In genomic region chr17:35061299-35061698, GRCm38 (mm10) we compare ENCODE assay signal across 15 mouse cellular contexts. TPM values are rescaled to one million over a fixed set of nuclear protein-coding genes. Genes with fewer than 3 reads are reported as not detected.
ATAC-seq lines count a peak whose summit lies in the region.
"Had no signal": no experiment of that assay in that cellular context is flagged by ENCODE, and none has a peak within 500 bp of the region (broad histone marks: within the 10 kb centered on the region; RNA-seq: fewer than 3 reads in every experiment).

No protein-coding gene starts in this region.

- WGBS in forebrain, embryonic 15.5 days, result 87% methylated on average over 8 of the region's 8 CpGs
- 84% methylated on average over 8 of the region's 8 CpGs for WGBS in forebrain, embryonic 12.5 days
- WGBS in embryonic facial prominence, embryonic 12.5 days, result 79% methylated on average over 8 of the region's 8 CpGs
- 82% methylated on average over 8 of the region's 8 CpGs for WGBS in stomach, embryonic 15.5 days

- peaks cover 19% of the 10 kb centered on the region; the same call in 1 of the 2 replicates for H3K27me3 ChIP-seq in forebrain, embryonic 15.5 days
- H3K27me3 ChIP-seq in forebrain, embryonic 12.5 days, result peaks cover 35% of the 10 kb centered on the region
- peaks cover 2% of the 10 kb centered on the region for H3K27me3 ChIP-seq in megakaryocyte, embryonic 14.5 days (replicated peaks)
- H3K27me3 ChIP-seq in embryonic facial prominence, embryonic 12.5 days, result peaks cover 29% of the 10 kb centered on the region
- no peaks in the 10 kb centered on the region for H3K27me3 ChIP-seq in stomach, embryonic 15.5 days (replicated peaks)

- no peak overlapping the region for H3K9ac ChIP-seq in forebrain, embryonic 15.5 days (replicated peaks)
- H3K9ac ChIP-seq in forebrain, embryonic 12.5 days, result no peak overlapping the region
- 0 out of 2 replicates have a peak overlapping the region, but pooled peaks have one; percentile 31 for H3K9ac ChIP-seq in embryonic facial prominence, embryonic 12.5 days
- no peak overlapping the region for H3K9ac ChIP-seq in stomach, embryonic 15.5 days

- H3K36me3 ChIP-seq in forebrain, embryonic 15.5 days, result peaks cover 26% of the 10 kb centered on the region; the same call in 1 of the 2 replicates
- H3K36me3 ChIP-seq in forebrain, embryonic 12.5 days (replicated peaks), result peaks cover 38% of the 10 kb centered on the region
- peaks cover 75% of the 10 kb centered on the region for H3K36me3 ChIP-seq in megakaryocyte, embryonic 14.5 days (replicated peaks; ENCODE audit: low read length)
- peaks cover 43% of the 10 kb centered on the region for H3K36me3 ChIP-seq in embryonic facial prominence, embryonic 12.5 days
- peaks cover 28% of the 10 kb centered on the region for H3K36me3 ChIP-seq in stomach, embryonic 15.5 days

- H3K4me2 ChIP-seq in forebrain, embryonic 15.5 days (replicated peaks), result no peak overlapping the region
- no peak overlapping the region for H3K4me2 ChIP-seq in forebrain, embryonic 12.5 days
- H3K4me2 ChIP-seq in embryonic facial prominence, embryonic 12.5 days (replicated peaks), result peak overlapping the region; percentile 98; the same call in 1 of the 2 replicates
- 0 out of 2 replicates have a peak overlapping the region, but pooled peaks have one; percentile 2 for H3K4me2 ChIP-seq in stomach, embryonic 15.5 days

- peaks cover 38% of the 10 kb centered on the region for H3K4me1 ChIP-seq in forebrain, embryonic 15.5 days
- peaks cover 41% of the 10 kb centered on the region for H3K4me1 ChIP-seq in forebrain, embryonic 12.5 days
- H3K4me1 ChIP-seq in megakaryocyte, embryonic 14.5 days, result peaks cover 93% of the 10 kb centered on the region
- peaks cover 30% of the 10 kb centered on the region for H3K4me1 ChIP-seq in embryonic facial prominence, embryonic 12.5 days
- peaks cover 58% of the 10 kb centered on the region for H3K4me1 ChIP-seq in stomach, embryonic 15.5 days

- H3K9me3 ChIP-seq in forebrain, embryonic 15.5 days, result no peaks in the 10 kb centered on the region
- no peaks in the 10 kb centered on the region for H3K9me3 ChIP-seq in forebrain, embryonic 12.5 days
- H3K9me3 ChIP-seq in megakaryocyte, embryonic 14.5 days, result no peaks in the 10 kb centered on the region
- H3K9me3 ChIP-seq in embryonic facial prominence, embryonic 12.5 days, result no peaks in the 10 kb centered on the region
- no peaks in the 10 kb centered on the region for H3K9me3 ChIP-seq in stomach, embryonic 15.5 days
- H3K9me3 ChIP-seq: liver, embryonic 13.5 days; neural tube, embryonic 13.5 days had no signal

- no peak for ATAC-seq in forebrain, embryonic 15.5 days (replicated peaks)
- ATAC-seq in forebrain, embryonic 12.5 days (ENCODE audit: low FRiP score), result no peak
- ATAC-seq in megakaryocyte, adult 5-6 weeks (ENCODE audit: poor library complexity, severe bottlenecking), result no peak
- ATAC-seq in embryonic facial prominence, embryonic 12.5 days (ENCODE audit: insufficient number of reproducible peaks, insufficient read depth, low FRiP score, low TSS enrichment), result no peak
- no peak for ATAC-seq in stomach, embryonic 15.5 days (ENCODE audit: insufficient read depth, low FRiP score, low read depth)
- no peak for ATAC-seq in megakaryocyte-erythroid progenitor cell, adult 5-6 weeks (replicated peaks; ENCODE audit: low FRiP score, low TSS enrichment, poor library complexity, severe bottlenecking)

- H3K4me3 ChIP-seq in forebrain, embryonic 15.5 days, result peak overlapping the region; percentile 80; the same call in 1 of the 2 replicates
- no peak overlapping the region for H3K4me3 ChIP-seq in forebrain, embryonic 12.5 days (replicated peaks)
- peak overlapping the region; percentile 53 for H3K4me3 ChIP-seq in megakaryocyte, embryonic 14.5 days (replicated peaks)
- H3K4me3 ChIP-seq in embryonic facial prominence, embryonic 12.5 days, result peak overlapping the region; percentile 19; the same call in 1 of the 2 replicates
- H3K4me3 ChIP-seq in stomach, embryonic 15.5 days (replicated peaks), result no peak overlapping the region
- H3K4me3 ChIP-seq: liver, embryonic 13.5 days had no signal

- no peak overlapping the region for H3K27ac ChIP-seq in forebrain, embryonic 15.5 days (replicated peaks)
- H3K27ac ChIP-seq in forebrain, embryonic 12.5 days, result no peak overlapping the region
- no peak overlapping the region for H3K27ac ChIP-seq in embryonic facial prominence, embryonic 12.5 days
- H3K27ac ChIP-seq in stomach, embryonic 15.5 days, result no peak overlapping the region
- H3K27ac ChIP-seq: liver, embryonic 13.5 days; macrophage; neural tube, embryonic 13.5 days had no signal

RNA-seq across cellular contexts. Expression of gene Ddah2, which starts 2.5 kb away (rescaled TPM):
- polyA plus RNA-seq in forebrain, embryonic 15.5 days (2015; fragmentation: Nextera tagmentation; extraction: Ambion mirVana), result 540 and 556 TPM in 2 replicates
- 513 and 534 TPM in 2 replicates for polyA plus RNA-seq in forebrain, embryonic 12.5 days (2016; fragmentation: Nextera tagmentation; extraction: Ambion mirVana)
- 30.5 and 36.5 TPM in 2 replicates for polyA plus RNA-seq in megakaryocyte, embryonic 14.5 days (2012; ENCODE audit: insufficient read depth, low replicate concordance)
- 2.2 and 3.1 TPM in 2 replicates for total RNA-seq in megakaryocyte, adult 5-6 weeks (2015)
- 1.2 and 2.7 TPM in 2 replicates for total RNA-seq in megakaryocyte, adult 5-6 weeks (2017)
- polyA plus RNA-seq in embryonic facial prominence, embryonic 12.5 days (2016; fragmentation: Nextera tagmentation; extraction: Ambion mirVana), result 471 and 492 TPM in 2 replicates
- polyA plus RNA-seq in stomach, embryonic 15.5 days (2015; fragmentation: Nextera tagmentation; extraction: Ambion mirVana), result 210 and 216 TPM in 2 replicates
- total RNA-seq in megakaryocyte-erythroid progenitor cell, adult 5-6 weeks (2014; fragmentation: Nextera tagmentation), result 2.7 and 7.6 TPM in 2 replicates
- total RNA-seq in megakaryocyte-erythroid progenitor cell, adult 5-6 weeks (2017), result 4.6 and 21.4 TPM in 2 replicates

RNA-seq across cellular contexts. Expression of gene Ly6g6c, which starts 3.9 kb away (rescaled TPM):
- polyA plus RNA-seq in forebrain, embryonic 15.5 days (2015; fragmentation: Nextera tagmentation; extraction: Ambion mirVana), result not detected in 2 replicates
- not detected in 2 replicates for polyA plus RNA-seq in forebrain, embryonic 12.5 days (2016; fragmentation: Nextera tagmentation; extraction: Ambion mirVana)
- 14.8 and 15.5 TPM in 2 replicates for polyA plus RNA-seq in megakaryocyte, embryonic 14.5 days (2012; ENCODE audit: insufficient read depth, low replicate concordance)
- total RNA-seq in megakaryocyte, adult 5-6 weeks (2015), result not detected in 2 replicates
- not detected in 2 replicates for total RNA-seq in megakaryocyte, adult 5-6 weeks (2017)
- polyA plus RNA-seq in embryonic facial prominence, embryonic 12.5 days (2016; fragmentation: Nextera tagmentation; extraction: Ambion mirVana), result not detected in 2 replicates
- 6.2 and 17.2 TPM in 2 replicates for polyA plus RNA-seq in stomach, embryonic 15.5 days (2015; fragmentation: Nextera tagmentation; extraction: Ambion mirVana)
- not detected in 2 replicates for total RNA-seq in megakaryocyte-erythroid progenitor cell, adult 5-6 weeks (2014; fragmentation: Nextera tagmentation)
- total RNA-seq in megakaryocyte-erythroid progenitor cell, adult 5-6 weeks (2017), result not detected in 2 replicates
- total RNA-seq: adrenal gland, adult 2 months; heart, postnatal 14 days; left cerebral cortex, adult 18-20 months had no signal
- polyA plus RNA-seq: adrenal gland, adult 2 months; embryonic facial prominence, embryonic 11.5 days; intestine, embryonic 14.5 days; macrophage; neural tube, embryonic 13.5 days had no signal

RNA-seq across cellular contexts. Expression of gene Mpig6b, which starts 4.7 kb away (rescaled TPM):
- polyA plus RNA-seq in forebrain, embryonic 15.5 days (2015; fragmentation: Nextera tagmentation; extraction: Ambion mirVana), result 0.15 and 0.17 TPM in 2 replicates
- 0.40 and 0.54 TPM in 2 replicates for polyA plus RNA-seq in forebrain, embryonic 12.5 days (2016; fragmentation: Nextera tagmentation; extraction: Ambion mirVana)
- polyA plus RNA-seq in megakaryocyte, embryonic 14.5 days (2012; ENCODE audit: insufficient read depth, low replicate concordance), result 53.5 and 66.3 TPM in 2 replicates
- not detected in 2 replicates for total RNA-seq in megakaryocyte, adult 5-6 weeks (2015)
- total RNA-seq in megakaryocyte, adult 5-6 weeks (2017), result not detected in 2 replicates
- polyA plus RNA-seq in embryonic facial prominence, embryonic 12.5 days (2016; fragmentation: Nextera tagmentation; extraction: Ambion mirVana), result 0.61 and 0.99 TPM in 2 replicates
- polyA plus RNA-seq in stomach, embryonic 15.5 days (2015; fragmentation: Nextera tagmentation; extraction: Ambion mirVana), result 0.44 and 0.73 TPM in 2 replicates
- 0.32 TPM in 1 of 2 replicates, not detected in the other for total RNA-seq in megakaryocyte-erythroid progenitor cell, adult 5-6 weeks (2014; fragmentation: Nextera tagmentation)
- total RNA-seq in megakaryocyte-erythroid progenitor cell, adult 5-6 weeks (2017), result not detected in 2 replicates
- total RNA-seq: adrenal gland, adult 2 months; left cerebral cortex, adult 18-20 months had no signal

RNA-seq across cellular contexts. Expression of gene Clic1, which starts 11.5 kb away (rescaled TPM):
- polyA plus RNA-seq in forebrain, embryonic 15.5 days (2015; fragmentation: Nextera tagmentation; extraction: Ambion mirVana), result 98.4 and 100 TPM in 2 replicates
- polyA plus RNA-seq in forebrain, embryonic 12.5 days (2016; fragmentation: Nextera tagmentation; extraction: Ambion mirVana), result 152 and 155 TPM in 2 replicates
- 244 and 373 TPM in 2 replicates for polyA plus RNA-seq in megakaryocyte, embryonic 14.5 days (2012; ENCODE audit: insufficient read depth, low replicate concordance)
- total RNA-seq in megakaryocyte, adult 5-6 weeks (2015), result 415 and 463 TPM in 2 replicates
- total RNA-seq in megakaryocyte, adult 5-6 weeks (2017), result 386 and 405 TPM in 2 replicates
- 205 and 211 TPM in 2 replicates for polyA plus RNA-seq in embryonic facial prominence, embryonic 12.5 days (2016; fragmentation: Nextera tagmentation; extraction: Ambion mirVana)
- 361 and 363 TPM in 2 replicates for polyA plus RNA-seq in stomach, embryonic 15.5 days (2015; fragmentation: Nextera tagmentation; extraction: Ambion mirVana)
- 126 and 137 TPM in 2 replicates for total RNA-seq in megakaryocyte-erythroid progenitor cell, adult 5-6 weeks (2014; fragmentation: Nextera tagmentation)
- 137 and 183 TPM in 2 replicates for total RNA-seq in megakaryocyte-erythroid progenitor cell, adult 5-6 weeks (2017)

RNA-seq across cellular contexts. Expression of gene Msh5, which starts 14.8 kb away (rescaled TPM):
- polyA plus RNA-seq in forebrain, embryonic 15.5 days (2015; fragmentation: Nextera tagmentation; extraction: Ambion mirVana), result 2.8 and 3.2 TPM in 2 replicates
- polyA plus RNA-seq in forebrain, embryonic 12.5 days (2016; fragmentation: Nextera tagmentation; extraction: Ambion mirVana), result 5.3 and 5.6 TPM in 2 replicates
- polyA plus RNA-seq in megakaryocyte, embryonic 14.5 days (2012; ENCODE audit: insufficient read depth, low replicate concordance), result 10.5 and 10.9 TPM in 2 replicates
- total RNA-seq in megakaryocyte, adult 5-6 weeks (2015), result 7.4 and 7.5 TPM in 2 replicates
- total RNA-seq in megakaryocyte, adult 5-6 weeks (2017), result 3.6 and 6.3 TPM in 2 replicates
- 3.7 and 4.2 TPM in 2 replicates for polyA plus RNA-seq in embryonic facial prominence, embryonic 12.5 days (2016; fragmentation: Nextera tagmentation; extraction: Ambion mirVana)
- 3.8 and 4.8 TPM in 2 replicates for polyA plus RNA-seq in stomach, embryonic 15.5 days (2015; fragmentation: Nextera tagmentation; extraction: Ambion mirVana)
- 10.0 and 10.6 TPM in 2 replicates for total RNA-seq in megakaryocyte-erythroid progenitor cell, adult 5-6 weeks (2014; fragmentation: Nextera tagmentation)
- total RNA-seq in megakaryocyte-erythroid progenitor cell, adult 5-6 weeks (2017), result 2.4 and 3.1 TPM in 2 replicates

Comparison
In these comparisons a context has a peak if more than half of its experiments do, and no peak if none do; other contexts are left out.
1. H3K4me3 ChIP-seq: peak in forebrain, embryonic 15.5 days (single experiment), megakaryocyte, embryonic 14.5 days (single experiment) and embryonic facial prominence, embryonic 12.5 days (single experiment); none in forebrain, embryonic 12.5 days (single experiment) and stomach, embryonic 15.5 days (single experiment).
2. H3K4me2 ChIP-seq: peak in embryonic facial prominence, embryonic 12.5 days (single experiment) and stomach, embryonic 15.5 days (single experiment); none in forebrain, embryonic 15.5 days (single experiment) and forebrain, embryonic 12.5 days (single experiment).
3. RNA of gene Mpig6b, which starts 4.7 kb away (polyA plus RNA-seq): 53.5 to 66.3 TPM in megakaryocyte, embryonic 14.5 days; 0.61 to 0.99 TPM in embryonic facial prominence, embryonic 12.5 days, 0.40 to 0.54 TPM in forebrain, embryonic 12.5 days, 0.44 to 0.73 TPM in stomach, embryonic 15.5 days and 0.15 to 0.17 TPM in forebrain, embryonic 15.5 days; every median in the first group is over 10 times any median in the second.